Mouse (Mus musculus) G1E (cell line): Measurements from ENCODE around the gene Tc2n.

Experiments used
- CTCF ChIP-seq: IDR thresholded peaks from 2 replicates; pipeline ENCODE4 v1.5.1; 2012; ENCODE audit warnings: low read depth, low read length, inconsistent platforms, mixed read lengths
- GATA1 ChIP-seq: IDR thresholded peaks from 2 replicates; pipeline ENCODE4 v1.6.1; 2012; ENCODE audit warnings: borderline replicate concordance, low read length, inconsistent platforms, mixed read lengths
- POLR2AphosphoS5 ChIP-seq: IDR thresholded peaks from 2 replicates; pipeline ENCODE4 v1.6.1; 2012; ENCODE audit warnings: low read depth, low read length, inconsistent platforms; ENCODE audit not compliant: insufficient replicate concordance
- TAL1 ChIP-seq: conservative IDR thresholded peaks from 2 replicates; pipeline ENCODE4 v1.6.1; 2012; ENCODE audit warnings: low read depth, low read length, inconsistent platforms, mixed read lengths

DNA sequence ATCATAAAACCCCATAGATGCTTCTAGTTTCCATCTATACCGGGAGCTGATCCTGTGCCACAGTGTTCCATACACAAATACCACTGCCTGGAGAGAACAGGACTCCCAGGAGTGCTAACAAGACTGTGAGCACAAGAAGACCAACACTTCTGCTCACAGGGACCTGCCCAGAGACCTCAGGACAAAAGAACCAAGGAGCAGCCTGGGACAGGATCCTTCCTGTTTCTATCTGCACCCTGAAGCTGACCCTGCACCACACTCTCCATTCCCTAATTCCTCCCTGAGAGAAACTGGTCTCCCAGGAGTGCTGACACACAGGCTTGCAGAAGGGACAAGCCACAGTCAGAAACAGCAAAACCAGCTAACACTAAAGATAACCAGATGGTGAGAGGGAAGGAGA is 21.8 kb downstream of the Tc2n start:
- no peak for TF ChIP-seq TAL1
- no peak for TF ChIP-seq CTCF
- no peak for TF ChIP-seq GATA1
- TF ChIP-seq POLR2AphosphoS5 = no peak
